Mouse (Mus musculus) midbrain, embryonic 11.5 days (tissue): Measurements from ENCODE around the gene Rpp25. TPM values are rescaled to one million over a fixed set of nuclear protein-coding genes. Genes with fewer than 3 reads are reported as not detected.

Experiments used
- ATAC-seq: fragments of 200-750 bp; cut with Nextera tagmentation; 2 replicates; pipeline ENCODE4 v1.8.0; 2017; ENCODE audit warnings: moderate TSS enrichment, moderate library complexity; ENCODE audit not compliant: low FRiP score
- DNase-seq: peaks from one replicate; pipeline ENCODE4 v3.0.0; 2015; ENCODE audit warnings: low spot score; ENCODE audit errors: missing footprints
- H3K27ac ChIP-seq: fragments of 300-500 bp; sonication (generic); 2 replicates; pipeline ENCODE4 v1.5.1; 2014; ENCODE audit warnings: low read depth, low read length
- H3K27me3 ChIP-seq: fragments of 300-500 bp; sonication (generic); 2 replicates; pipeline ENCODE4 v1.6.1; 2014; ENCODE audit warnings: mild to moderate bottlenecking, low read length, moderate library complexity, mixed read lengths; ENCODE audit not compliant: control insufficient read depth, insufficient read depth
- H3K36me3 ChIP-seq: fragments of 300-500 bp; sonication (generic); 2 replicates; pipeline ENCODE4 v1.6.1; 2014; ENCODE audit warnings: mild to moderate bottlenecking, low read length, moderate library complexity, mixed read lengths; ENCODE audit not compliant: control insufficient read depth, insufficient read depth
- H3K4me1 ChIP-seq: fragments of 300-500 bp; sonication (generic); 2 replicates; pipeline ENCODE4 v1.6.1; 2014; ENCODE audit warnings: low read length; ENCODE audit not compliant: control insufficient read depth, insufficient read depth
- H3K4me2 ChIP-seq: fragments of 300-500 bp; sonication (generic); 2 replicates; pipeline ENCODE4 v1.6.1; 2014; ENCODE audit warnings: mild to moderate bottlenecking, moderate library complexity
- H3K4me3 ChIP-seq: fragments of 300-500 bp; sonication (generic); 2 replicates; pipeline ENCODE4 v1.5.1; 2014; ENCODE audit warnings: low read depth, low read length
- H3K9ac ChIP-seq: fragments of 300-500 bp; sonication (generic); 2 replicates; pipeline ENCODE4 v1.6.1; 2014; ENCODE audit warnings: low read length
- H3K9me3 ChIP-seq: fragments of 300-500 bp; sonication (generic); 2 replicates; pipeline ENCODE4 v1.6.1; 2016; ENCODE audit warnings: low read length; ENCODE audit not compliant: control insufficient read depth
- WGBS: fragments of 180-500 bp; shearing (Covaris S2); extraction: QIAGEN DNeasy Blood & Tissue Kit; methylation state at CpG from one replicate; pipeline ENCODE4 v1.1.7; 2014; 5-methylcytosine and 5-hydroxymethylcytosine counted together
- polyA plus RNA-seq: library from polyadenylated mRNA; unstranded; fragments of >200 nt; fragmentation: Nextera tagmentation; extraction: Ambion mirVana; gene quantifications from 2 replicates; pipeline ENCODE4 v1.2.1, GENCODE M21; 2014

The Rpp25 gene
- polyA plus RNA-seq, 1 experiment from 2014 or later = 12.8 TPM

DNA sequence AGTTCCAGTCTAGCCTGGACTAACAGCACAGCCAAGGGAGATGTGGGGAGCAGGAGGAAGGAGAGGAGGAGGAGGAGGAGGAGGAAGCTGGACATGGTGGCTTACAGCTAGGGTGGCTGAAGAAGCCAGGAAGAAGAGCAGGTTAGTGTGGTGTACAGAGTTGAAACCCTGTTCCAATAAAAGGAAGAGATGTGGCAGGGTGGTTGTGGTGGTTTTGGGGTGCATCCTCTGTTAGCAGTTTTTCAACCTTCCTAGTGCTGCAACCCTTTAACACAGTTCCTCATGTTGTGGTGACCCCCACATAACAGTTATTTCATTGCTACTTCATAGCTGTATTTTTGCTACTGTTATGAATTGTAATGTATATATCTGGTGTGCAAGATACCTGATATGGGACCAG, 20.6 kb downstream of the Rpp25 start:
- DNase-seq = no peak
- H3K27ac ChIP-seq = no peak overlapping the region
- no peak for ATAC-seq
- peaks cover 2% of the 10 kb centered on the region; the same call in 1 of the 2 replicates for H3K36me3 ChIP-seq
- no peaks in the 10 kb centered on the region for H3K27me3 ChIP-seq
- peaks cover 11% of the 10 kb centered on the region for H3K4me1 ChIP-seq
- no peak overlapping the region for H3K4me2 ChIP-seq
- no peak overlapping the region for H3K9ac ChIP-seq
- H3K4me3 ChIP-seq = no peak overlapping the region
- H3K9me3 ChIP-seq = no peaks in the 10 kb centered on the region

DNA sequence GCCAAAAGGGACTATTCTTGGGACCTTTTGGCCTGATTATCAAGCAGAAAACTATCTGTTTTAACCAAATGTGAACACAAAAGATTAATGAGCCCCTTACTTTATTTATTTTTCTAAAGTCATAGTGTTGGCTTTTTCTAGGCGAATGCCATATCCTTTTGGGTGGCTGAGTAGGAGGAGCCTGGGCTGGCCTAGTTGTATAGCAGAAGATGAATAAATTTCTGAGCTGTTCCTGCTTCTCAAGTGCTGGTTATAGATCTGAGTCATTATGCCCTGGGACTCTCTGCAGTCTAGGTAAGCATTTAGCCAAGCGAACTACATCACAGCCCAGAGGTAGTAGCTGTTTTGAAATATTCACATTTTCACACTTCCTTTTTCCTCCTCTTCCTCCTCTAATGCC, 21.7 kb downstream of the Rpp25 start:
- no peak overlapping the region for H3K4me2 ChIP-seq
- WGBS = 85% methylated on average over 2 of the region's 2 CpGs
- peaks cover 2% of the 10 kb centered on the region; the same call in 1 of the 2 replicates for H3K36me3 ChIP-seq
- ATAC-seq (no peak), DNase-seq (no peak)
- no peaks in the 10 kb centered on the region for H3K9me3 ChIP-seq
- H3K9ac ChIP-seq = no peak overlapping the region
- H3K27me3 ChIP-seq = no peaks in the 10 kb centered on the region
- no peak overlapping the region for H3K4me3 ChIP-seq
- no peak overlapping the region for H3K27ac ChIP-seq
- peaks cover 10% of the 10 kb centered on the region for H3K4me1 ChIP-seq

DNA sequence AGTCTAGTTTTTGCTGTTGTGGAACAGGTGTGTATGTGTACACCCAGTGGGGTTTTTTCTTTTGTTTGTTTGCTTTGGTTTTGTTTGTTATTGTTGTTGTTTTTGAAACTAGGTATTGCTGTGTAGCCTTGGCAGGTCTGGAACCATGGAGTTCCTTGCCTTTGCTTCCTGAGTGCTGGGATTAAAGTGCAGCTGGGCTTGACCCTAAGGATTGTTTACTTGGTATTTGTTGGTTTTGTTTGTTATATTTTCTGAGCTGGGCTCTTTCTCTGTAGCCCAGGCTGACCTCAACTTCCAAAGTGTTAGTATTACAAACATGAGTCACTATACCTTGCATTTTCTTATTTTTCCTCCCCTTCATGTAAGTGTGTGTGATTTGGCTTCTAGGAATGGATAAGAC, 22.6 kb downstream of the Rpp25 start:
- H3K27me3 ChIP-seq = no peaks in the 10 kb centered on the region
- H3K4me1 ChIP-seq = peaks cover 9% of the 10 kb centered on the region
- ATAC-seq (no peak), DNase-seq (no peak)
- peaks cover 2% of the 10 kb centered on the region; the same call in 1 of the 2 replicates for H3K36me3 ChIP-seq
- H3K4me2 ChIP-seq = no peak overlapping the region
- H3K9ac ChIP-seq = no peak overlapping the region
- H3K9me3 ChIP-seq = no peaks in the 10 kb centered on the region
- no peak overlapping the region for H3K4me3 ChIP-seq
- H3K27ac ChIP-seq = no peak overlapping the region

DNA sequence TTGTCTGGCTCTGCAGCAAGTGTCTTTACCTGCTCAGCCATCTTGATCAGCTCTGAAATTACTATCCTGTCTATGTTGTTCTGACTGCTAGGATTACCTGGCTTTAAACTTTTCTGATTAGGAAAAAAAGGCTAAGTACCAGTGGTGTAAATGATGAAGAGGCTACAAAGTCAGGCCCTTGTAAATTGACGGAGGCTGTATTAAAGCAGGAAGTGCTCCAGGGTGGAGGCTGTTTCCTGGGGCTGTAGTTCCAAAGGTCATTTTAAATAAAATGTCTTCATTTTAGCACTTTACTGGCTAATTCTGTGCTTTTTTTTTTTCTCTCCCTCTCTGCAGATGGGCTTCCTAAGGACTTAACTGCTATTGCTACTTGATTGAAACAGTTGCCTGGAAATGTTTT, 28.1 kb downstream of the Rpp25 start:
- H3K36me3 ChIP-seq = peaks cover 6% of the 10 kb centered on the region
- ATAC-seq = no peak

DNA sequence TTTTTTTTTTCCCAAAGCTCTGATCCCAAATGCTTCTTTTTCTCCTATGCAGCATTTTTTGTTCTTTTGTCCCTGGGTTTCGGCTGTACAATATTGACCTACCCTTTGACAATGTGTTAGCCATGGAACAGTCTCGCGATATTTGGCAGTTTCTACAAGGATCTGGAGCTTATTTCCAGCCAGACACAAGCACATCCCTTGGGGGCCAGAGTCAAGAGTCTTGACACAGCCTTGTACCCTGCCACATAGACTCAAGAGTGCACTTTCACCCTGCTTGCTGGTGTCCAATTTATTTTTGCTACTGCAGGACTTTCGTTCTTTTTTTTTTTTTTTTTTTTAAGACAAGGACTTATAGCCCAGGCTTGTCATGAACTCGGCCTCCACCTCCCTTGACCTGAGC, 32.5 kb downstream of the Rpp25 start:
- Histone ChIP-seq H3K27me3 (no peaks in the 10 kb centered on the region), H3K27ac (no peak overlapping the region), H3K4me1 (peaks cover 12% of the 10 kb centered on the region), H3K4me3 (no peak overlapping the region), H3K36me3 (peaks cover 9% of the 10 kb centered on the region), H3K9me3 (no peaks in the 10 kb centered on the region), H3K4me2 (peak overlapping the region; percentile 87; the same call in 1 of the 2 replicates), H3K9ac (peak overlapping the region; percentile 89)
- WGBS = 88% methylated on average over 5 of the region's 5 CpGs
- DNase-seq (no peak), ATAC-seq (no peak)

More for the DNA sequence above, 28.1 kb downstream of the Rpp25 start:
- H3K4me2 ChIP-seq = no peak overlapping the region
- H3K4me1 ChIP-seq = peaks cover 4% of the 10 kb centered on the region; the same call in 1 of the 2 replicates
- H3K27ac ChIP-seq = no peak overlapping the region
- no peak for DNase-seq
- no peak overlapping the region for H3K9ac ChIP-seq
- H3K4me3 ChIP-seq = no peak overlapping the region
- no peaks in the 10 kb centered on the region for H3K9me3 ChIP-seq
- 94% methylated on average over 1 of the region's 1 CpGs for WGBS
- no peaks in the 10 kb centered on the region for H3K27me3 ChIP-seq

DNA sequence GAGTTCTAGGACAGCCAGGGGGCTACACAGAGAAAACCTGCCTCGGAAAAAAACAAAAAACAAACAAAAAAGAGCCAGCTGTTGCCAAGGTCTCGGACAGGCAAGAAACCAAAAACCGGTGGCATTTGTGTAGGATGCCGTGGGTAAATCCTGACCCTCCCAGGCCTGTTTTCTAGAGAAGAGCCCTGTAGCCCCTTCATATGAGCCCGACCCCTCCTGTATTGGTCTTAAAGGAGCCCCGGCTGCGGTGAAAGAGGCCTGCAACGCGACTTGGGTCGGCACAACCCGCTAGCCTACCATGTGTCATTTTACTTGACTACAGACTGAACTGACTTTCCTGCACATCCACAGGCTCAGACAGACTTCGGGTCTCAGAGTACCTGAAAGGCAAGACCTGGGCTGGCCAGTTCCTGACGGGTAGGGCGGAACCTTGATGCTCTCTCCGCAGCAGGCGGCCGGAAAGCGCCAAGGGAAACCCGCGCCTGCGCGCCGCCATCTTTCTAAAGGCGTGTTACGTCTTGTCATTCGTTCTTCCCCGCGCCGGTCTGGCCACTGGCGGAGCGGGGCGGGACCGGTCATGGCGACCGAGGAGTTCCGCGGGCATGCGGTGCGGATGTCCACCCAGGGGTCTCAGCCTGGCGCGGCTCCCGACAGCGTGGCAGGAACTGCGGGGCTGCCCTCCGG, 33.4 kb downstream of the Rpp25 start, which contains the start of gene Fam219b:
Fam219b (plus strand) TSS at position 485 of the 684 bp plus-strand sequence.
- Histone ChIP-seq H3K9ac (peak within 1 kb of the TSS; percentile 89), H3K4me1 (peaks cover 12% of the 10 kb centered on the region), H3K4me2 (peak within 1 kb of the TSS; percentile 87), H3K36me3 (peaks cover 9% of the 10 kb centered on the region), H3K27me3 (no peaks in the 10 kb centered on the region), H3K9me3 (no peaks in the 10 kb centered on the region), H3K4me3 (peak within 1 kb of the TSS; percentile 89), H3K27ac (peak within 1 kb of the TSS; percentile 69)
- WGBS = 1% methylated on average over 45 of the region's 45 CpGs
- DNase-seq (peak; percentile 98), ATAC-seq (peak; percentile 90)

DNA sequence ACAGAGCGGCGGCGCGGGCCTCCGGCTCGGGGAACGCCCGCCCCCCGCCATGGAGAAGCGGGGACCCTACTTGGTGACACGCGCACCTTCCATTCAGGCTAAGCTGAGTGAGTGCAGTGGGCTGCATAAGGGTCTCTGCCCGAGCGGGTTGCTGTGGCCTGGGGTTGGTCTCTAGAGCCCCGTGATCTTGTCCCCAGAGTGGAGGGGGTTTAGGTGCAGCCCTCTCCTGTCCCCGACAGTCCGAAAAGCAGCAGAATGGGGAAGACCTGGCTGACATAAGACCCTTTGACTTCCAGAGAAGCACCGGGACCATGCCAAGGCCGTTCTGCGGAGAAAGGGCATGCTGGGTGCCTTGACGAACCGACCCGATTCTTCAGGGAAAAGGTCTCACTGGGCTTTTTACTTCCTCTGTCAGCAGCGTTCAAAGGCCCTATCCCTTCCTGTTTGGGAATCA, 33.9 kb downstream of the Rpp25 start:
- H3K4me2 ChIP-seq = peak overlapping the region; percentile 87
- peak overlapping the region; percentile 89 for H3K9ac ChIP-seq
- DNase-seq (no peak), ATAC-seq (peak; percentile 83)
- peaks cover 12% of the 10 kb centered on the region for H3K4me1 ChIP-seq
- H3K9me3 ChIP-seq = no peaks in the 10 kb centered on the region
- H3K36me3 ChIP-seq = peaks cover 9% of the 10 kb centered on the region
- H3K27ac ChIP-seq = peak overlapping the region; percentile 69
- peak overlapping the region; percentile 89 for H3K4me3 ChIP-seq
- WGBS = 0% methylated on average over 24 of the region's 24 CpGs
- H3K27me3 ChIP-seq = no peaks in the 10 kb centered on the region

DNA sequence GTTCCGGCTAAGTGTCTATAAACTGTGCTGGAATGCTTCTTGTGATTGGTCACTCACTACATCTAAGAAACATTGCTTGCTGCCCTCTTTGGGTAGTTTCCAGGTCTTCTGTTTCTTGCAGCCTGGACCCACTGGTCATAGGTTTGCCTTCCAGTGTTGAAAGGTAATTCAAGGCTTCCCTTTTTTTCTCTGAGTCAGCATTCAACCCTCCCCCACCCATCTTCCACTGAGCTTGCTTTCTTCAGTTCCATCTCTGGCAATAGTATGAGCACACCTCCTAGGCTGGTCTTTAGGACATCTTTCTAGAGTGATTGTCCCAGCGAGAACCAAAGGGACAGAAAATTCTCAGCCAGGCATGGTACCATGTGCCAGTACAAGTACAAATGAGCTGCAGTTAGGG, 35.7 kb downstream of the Rpp25 start:
- ATAC-seq = no peak
- H3K4me2 ChIP-seq = no peak overlapping the region
- no peak overlapping the region for H3K9ac ChIP-seq
- WGBS = 89% methylated on average over 2 of the region's 2 CpGs
- no peak for DNase-seq
- peaks cover 12% of the 10 kb centered on the region for H3K4me1 ChIP-seq
- H3K27ac ChIP-seq = no peak overlapping the region
- H3K4me3 ChIP-seq = no peak overlapping the region
- H3K9me3 ChIP-seq = no peaks in the 10 kb centered on the region
- peaks cover 15% of the 10 kb centered on the region for H3K36me3 ChIP-seq
- no peaks in the 10 kb centered on the region for H3K27me3 ChIP-seq

DNA sequence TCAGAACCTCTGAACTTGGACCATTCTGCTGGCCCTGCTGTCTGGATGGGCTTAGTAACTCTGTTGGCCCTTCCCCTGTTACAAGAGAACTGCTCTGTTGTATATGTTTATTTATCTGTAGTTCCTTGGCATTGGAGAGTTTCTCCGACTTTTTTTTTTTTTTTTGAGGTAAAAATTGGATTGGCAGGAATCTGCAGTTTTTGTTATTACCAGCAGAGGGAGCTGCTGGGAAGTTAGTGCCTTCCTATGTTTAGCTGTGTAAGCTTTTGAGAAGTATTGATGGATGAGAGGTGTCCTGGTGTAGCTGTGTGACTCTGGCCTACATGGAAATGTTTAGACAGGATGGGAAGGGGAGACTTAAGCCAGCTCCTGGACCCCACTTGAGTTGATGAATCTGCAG, 37.5 kb downstream of the Rpp25 start:
- Histone ChIP-seq H3K9me3 (no peaks in the 10 kb centered on the region), H3K36me3 (peaks cover 15% of the 10 kb centered on the region), H3K4me1 (peaks cover 12% of the 10 kb centered on the region), H3K9ac (no peak overlapping the region), H3K4me2 (no peak overlapping the region), H3K4me3 (no peak overlapping the region), H3K27ac (no peak overlapping the region), H3K27me3 (no peaks in the 10 kb centered on the region)
- 26% methylated on average over 1 of the region's 1 CpGs for WGBS
- ATAC-seq (no peak), DNase-seq (peak; percentile 93)
